Mouse (Mus musculus) cerebellum, adult 11 months (tissue): ENCODE measurements around the gene Mfge8.
A peak's percentile ranks its signal among the peaks of the same experiment; 100 is the strongest.

Experiments
- DNase-seq: peaks from one replicate; pipeline ENCODE4 v3.0.0; 2022

Mfge8 gene

DNA sequence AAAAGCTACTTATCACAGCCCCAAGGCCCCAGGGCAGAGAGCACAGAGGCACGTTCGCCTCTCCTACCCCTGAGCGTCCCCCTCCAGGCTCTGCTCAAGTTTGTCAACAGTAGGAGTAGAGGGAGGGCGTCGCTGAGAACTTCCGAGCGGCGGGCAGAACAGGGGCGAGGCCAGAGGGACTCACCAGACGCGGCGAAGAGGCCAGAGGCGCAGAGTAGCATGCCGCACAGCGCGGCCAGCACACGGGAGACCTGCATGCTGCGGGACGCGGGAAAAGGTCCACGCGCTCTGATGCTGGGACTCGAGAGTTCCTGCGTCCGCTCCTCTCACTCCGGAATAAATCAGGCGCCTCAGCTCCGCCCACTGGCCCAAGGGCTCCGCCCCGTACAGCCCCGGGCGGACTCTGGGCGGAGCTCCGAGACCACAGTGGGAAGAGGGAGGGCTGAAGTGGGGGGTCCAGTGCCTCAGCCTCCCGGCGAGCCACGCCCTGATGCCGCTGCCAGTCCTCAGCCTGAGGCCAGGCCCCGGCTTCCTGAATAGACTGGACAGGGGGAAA lies at the start of gene Mfge8:
TSS of gene Mfge8 (minus strand) at position 350 of the 556 bp plus-strand sequence.
- DNase-seq, result peak; percentile 28

DNA sequence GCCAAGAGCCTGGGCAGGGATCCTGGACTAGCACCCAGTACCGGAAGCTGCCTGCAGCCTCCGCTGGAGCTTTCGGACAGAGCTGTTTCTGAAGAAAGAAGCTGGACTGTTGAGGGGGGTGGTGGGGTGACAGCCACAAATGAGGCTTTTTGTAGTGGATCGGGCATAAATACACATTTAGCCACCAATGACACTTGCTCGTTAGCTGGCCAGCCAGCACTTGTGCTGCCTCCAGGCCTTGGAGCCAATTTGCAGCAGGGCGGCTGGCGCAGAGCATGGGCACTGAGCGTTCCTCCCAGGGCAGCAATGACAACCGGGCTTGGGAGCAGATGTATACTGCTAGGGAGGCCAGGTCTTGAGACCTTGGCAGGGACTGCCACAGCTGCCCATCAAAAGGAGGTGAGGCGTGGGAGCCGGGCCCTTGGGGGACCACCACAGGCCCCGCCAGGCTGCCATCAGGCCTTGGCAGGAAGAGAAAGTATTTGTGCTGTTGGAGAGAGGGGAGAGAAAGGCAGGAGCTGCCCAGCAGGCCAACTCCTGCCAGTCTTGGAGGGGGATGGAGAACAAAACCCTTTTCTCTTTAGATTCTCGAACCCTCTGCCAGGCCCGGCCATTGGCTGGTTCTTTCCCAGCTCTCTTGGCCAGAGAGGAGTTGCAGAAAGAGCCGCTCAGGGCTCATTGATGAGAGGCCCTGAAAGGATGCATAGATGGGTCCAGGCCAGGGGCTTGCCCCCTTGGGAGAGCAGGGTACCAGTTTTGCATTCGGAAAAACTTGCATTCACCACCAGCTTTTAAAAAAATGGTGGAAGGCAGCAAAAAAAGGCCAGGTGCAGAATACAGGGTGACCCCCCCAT lies 45.9 kb upstream of the Mfge8 start:
- peak; percentile 47 for DNase-seq

DNA sequence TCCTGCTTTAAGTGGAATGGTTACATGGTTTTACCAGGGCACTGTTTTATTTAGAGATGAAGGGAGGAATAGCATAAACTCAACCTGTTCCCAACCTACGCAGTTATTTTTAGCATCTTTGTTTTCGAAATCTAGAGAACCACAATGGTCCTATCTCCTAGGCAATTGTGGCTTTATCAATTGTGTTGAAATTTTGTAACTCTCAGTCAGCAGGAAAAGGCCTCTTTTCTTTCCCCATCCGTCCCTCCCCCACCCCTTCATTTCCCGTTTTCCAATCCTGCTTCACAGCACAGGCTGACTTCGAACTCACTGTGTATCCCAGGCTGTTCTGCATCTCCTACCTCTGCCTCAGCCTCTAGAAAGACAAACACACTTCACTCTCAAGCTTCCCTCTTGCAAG lies 45.1 kb upstream of the Mfge8 start:
- no peak for DNase-seq

DNA sequence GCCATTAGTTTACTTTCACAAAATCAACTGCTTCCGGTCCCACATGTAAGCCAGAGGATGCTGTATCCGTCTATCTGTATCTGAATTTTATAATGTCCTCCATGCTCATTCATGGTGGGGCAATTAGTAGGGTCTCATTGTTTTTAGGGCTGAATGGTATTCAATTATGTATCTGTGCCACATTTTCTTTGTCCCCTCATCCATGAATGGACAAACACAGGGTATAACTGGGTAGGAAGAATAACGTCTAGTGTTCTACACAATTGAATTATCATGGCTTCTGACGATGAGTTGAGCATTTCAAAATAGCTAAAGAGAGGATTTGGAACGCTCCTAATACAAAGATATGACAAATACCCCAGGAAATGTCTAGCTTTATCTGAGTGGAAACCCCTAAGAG lies 42.6 kb upstream of the Mfge8 start:
- DNase-seq, result no peak

DNA sequence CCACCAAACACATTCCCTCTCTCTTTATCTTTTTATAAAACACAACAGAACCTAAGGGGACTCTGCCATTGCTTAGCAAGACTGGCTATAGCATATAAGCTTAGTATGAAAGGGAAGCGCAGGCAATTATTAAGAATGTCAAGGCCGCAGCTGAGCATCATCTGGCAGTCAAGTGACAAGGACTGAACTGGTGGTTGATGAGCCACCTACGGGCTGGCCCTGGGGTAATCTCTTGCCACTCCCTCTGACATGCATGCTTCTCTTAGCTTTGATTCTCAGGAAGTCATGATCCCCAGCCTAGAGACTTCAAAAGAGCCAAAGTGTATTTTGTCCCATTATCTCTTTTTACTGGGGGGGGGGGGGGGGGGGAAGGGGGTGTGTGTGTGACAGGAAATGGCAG lies 41.7 kb upstream of the Mfge8 start:
- no peak for DNase-seq

DNA sequence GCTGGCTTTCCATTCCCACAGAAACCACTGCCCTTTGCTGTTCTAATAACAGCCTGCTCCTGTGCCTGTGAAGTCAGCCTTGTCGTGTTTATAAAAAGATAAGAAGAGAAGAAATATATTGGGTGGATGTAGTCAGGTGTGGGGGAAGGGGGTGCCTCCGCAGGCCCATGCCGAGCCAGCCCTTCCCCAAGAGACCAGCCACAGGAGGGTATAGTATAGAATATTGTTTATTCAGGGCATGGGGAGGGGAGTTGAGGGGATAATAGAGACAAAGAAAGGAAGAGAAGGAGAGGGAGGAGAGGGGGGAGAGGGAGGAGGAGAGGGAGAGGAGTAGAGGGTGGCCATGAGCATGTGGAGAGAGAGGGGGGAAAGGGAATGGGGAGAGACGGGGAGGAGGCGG lies 40.4 kb upstream of the Mfge8 start:
- no peak for DNase-seq

DNA sequence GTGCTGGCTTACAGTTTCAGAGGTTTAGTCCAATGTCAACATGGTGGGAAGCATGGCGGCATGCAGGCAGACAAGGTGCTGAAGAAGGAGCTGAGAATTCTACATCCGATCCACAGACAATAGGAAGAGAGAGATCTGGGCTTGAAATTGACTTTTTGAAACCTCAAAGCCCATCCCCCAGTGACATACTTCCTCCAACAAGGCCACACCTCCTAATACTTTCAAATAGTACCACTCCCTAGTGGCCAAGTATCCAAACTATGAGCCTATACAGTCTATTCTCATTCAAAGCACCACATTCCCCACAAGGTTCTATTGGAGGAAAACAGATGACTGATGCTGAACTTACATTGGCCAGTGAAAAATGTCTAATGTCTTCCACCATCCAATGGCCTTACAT lies 38.7 kb upstream of the Mfge8 start:
- no peak for DNase-seq

DNA sequence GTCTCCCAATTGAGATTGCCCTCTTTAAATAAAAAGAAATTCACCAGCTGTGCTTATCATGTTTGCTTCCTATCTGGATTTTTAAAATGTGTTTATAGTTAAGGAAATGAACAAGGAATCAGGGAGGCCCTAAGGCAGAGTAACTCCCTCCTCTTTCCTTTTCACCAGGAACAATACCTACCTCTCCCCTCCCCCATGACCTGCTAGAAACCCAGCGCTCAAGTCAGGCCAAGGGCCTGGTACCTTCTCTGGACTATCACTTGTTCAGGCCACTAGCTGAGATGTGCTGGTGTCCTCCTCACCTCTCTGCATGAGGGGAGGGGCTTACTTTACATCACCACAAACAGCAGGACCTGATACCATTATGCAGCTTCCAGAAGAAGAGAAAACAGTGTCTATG lies 34.6 kb upstream of the Mfge8 start:
- DNase-seq, result no peak

DNA sequence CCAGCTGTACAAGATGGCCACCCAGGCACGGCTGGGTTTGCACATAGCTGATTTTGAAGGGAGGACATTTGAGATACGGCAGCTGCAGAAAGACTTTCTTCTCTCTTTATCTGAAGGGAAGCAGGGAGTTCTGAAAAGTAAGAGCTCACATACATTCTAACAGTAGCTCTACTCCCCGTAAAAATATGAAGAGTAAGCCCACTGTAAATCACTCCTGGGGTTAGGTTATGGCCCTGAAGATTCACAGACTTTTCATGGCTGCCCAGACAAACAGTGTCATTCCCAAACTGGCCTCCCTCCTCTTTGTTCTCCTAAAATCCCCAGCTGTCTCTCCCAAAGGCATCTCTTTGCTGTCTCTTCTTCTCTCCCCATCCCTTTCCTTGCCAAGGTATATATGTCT lies 24.9 kb upstream of the Mfge8 start:
- no peak for DNase-seq

DNA sequence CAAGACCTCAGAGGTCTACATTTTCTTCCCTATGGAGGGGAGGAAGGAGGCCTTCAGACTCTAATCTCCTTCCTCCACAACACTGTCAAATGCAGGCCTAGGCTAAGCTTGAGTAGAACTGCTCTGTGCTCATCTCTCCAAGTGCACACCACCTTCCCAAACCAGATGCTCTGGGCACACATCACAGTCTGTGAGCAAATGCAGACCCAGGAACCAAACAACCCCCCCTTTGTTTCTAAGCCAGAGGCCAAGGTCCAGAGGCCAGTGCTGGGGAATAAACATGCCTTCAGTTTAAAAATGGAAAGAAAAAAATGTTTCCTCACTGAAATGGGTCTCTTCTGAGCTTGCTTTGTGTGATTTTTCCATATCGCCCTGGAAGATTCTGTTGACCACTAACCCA lies 22.9 kb upstream of the Mfge8 start:
- no peak for DNase-seq

DNA sequence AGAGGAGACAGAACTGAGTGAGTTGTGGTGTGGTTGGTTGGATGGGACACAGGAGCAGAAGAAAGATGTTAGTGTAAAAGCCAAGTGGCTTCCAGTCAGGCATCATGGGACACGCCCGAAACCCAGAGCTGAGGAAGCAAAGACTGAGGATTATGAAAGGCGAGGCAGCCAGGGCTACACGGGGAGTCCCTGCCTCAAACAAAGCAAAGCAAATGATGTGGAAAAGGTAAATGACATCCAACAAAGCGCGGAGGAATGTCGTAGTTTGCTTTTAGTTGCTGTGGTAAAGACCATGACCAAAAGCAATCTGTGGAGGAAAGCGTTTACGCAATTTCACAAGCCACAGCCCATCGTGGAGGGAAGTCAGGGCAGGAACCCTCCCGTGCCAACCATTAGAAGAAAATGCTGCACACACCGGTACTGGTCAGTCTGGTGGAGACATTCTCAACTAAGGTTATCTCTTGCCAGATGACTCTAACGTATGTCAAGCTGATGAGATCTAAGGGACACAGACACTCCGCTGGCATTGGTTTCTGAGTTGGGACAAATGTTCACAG lies 18.2 kb upstream of the Mfge8 start:
- DNase-seq, result no peak

DNA sequence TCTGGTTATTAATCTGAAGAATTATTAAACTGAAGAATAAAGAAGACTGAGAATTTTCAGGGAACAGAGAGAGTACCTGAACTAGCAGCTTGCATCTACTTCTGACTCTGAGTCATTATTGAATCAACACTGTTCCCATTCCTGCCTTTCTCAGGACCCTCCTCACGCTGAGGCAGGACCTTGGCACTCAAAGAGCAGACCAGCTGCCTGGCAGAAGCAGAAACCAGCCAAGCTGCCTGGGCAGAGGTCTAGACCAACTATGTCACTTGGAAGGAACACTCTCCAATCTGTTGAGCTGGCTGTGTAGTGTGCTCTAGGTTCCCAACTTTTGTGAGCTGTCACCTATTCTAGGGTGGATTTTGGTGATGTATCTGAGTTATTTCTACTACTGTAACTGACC lies 10.5 kb upstream of the Mfge8 start:
- no peak for DNase-seq

DNA sequence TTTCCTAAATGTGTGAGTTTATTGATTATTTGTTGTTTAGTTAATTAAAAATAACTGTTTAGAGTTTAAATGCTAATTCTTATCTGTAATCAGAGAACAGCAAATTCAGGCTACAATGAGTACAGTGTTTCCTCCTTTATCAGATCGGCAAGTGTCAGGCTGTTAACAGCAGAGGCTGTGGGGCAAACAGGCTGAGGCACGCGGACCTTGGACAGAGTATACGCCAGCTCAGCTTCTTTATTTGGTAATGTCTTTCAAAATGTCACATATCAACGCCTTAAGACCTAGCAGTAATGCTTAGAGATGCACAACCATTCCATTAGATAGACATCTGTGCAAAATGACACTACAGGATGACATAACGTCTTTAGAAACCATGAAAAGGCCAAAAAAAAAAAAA lies 662 bp upstream of the Mfge8 start:
- DNase-seq, result no peak

DNA sequence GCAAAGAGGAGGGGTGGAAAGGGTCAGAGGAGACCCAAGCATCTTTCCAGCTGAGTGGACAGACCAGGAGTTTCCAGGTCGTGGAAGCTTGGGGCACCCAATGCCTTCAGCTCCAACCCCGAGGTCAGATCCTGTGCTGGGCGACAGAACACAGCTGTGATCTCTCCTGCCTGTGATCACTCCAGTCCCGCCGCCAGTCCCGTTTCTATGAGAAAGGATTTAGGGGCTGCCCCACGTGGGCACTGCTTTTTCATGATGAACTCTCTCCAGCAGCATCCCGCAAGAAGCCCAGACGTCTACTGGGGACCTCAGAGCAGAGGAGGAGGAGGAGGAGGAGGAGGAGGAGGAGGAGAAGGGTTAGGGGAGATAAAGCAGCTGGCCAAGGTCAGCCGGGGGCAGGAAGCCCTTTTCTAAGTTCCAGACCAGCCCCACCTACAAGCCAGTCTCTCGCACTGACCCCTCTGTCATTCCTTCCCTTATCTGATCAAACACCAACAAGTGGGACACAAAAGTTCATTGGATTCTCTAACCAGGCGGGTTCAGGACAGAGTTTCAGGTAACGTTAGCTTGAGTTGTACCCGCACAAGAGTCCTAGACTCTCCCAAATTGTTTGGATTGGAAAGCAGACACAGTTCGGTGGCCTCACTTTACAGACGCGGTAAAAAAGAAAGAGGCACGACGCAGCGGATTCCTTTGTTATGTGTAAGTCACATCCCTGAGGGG lies 768 bp downstream of the Mfge8 start:
- no peak for DNase-seq

DNA sequence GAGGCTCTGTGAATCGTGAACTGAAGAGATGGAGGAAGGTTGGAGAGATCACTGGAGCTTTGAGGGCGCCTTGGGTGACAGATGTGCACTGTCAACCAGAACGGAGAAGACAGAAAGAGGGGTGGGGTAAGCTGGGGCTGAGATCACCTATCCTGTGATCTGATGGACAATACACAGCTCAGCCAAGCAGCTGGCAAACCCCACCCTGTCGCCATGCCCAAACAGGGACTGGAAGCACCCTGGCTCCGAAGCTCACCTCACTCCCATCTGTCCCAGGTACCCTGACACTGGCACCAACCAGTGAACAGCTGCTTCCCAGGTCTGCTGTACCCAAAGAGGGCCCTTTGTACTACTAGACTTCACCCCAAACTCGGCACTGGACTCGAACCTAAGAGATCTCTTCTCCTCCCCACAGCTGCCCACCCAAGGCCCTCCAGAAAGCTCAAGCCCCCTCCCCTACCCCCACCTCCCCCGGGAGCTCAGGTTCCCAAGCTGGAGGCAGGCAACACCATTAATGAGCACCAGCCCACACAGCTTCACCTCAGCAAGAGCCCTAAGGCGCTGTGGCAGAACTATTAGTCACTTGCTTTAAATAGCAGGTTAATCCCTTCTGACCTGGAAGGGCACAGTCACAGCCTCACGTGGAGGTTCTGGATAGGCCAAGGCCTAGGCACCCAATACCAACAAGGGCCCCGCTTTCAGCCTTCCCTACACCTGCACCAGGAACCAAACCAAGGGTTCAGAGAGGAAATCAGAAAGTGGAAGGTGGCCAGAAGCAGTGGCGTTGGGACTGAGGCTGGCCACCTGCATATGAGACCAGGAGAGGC lies 1.6 kb downstream of the Mfge8 start:
- DNase-seq, result no peak

DNA sequence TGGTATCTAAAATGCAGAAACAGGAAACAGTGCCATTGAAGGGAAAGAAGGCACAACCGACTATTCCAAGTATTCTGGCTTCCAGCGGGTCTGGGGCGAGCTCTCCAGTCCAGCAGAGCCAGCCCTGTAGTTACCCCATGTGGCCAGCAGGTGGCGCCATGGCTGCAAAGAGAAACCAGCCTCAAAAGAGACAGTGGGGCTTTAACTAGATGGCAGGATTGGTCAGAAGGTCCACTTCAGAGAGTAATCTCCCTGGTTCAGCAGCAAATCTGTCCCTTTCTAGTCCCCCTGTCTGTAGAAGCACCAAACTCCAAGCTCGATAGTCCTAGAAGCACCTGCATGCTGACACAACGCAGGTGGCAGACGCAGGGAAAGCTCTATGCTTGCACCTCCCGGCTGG lies 8.0 kb downstream of the Mfge8 start:
- peak; percentile 66 for DNase-seq

DNA sequence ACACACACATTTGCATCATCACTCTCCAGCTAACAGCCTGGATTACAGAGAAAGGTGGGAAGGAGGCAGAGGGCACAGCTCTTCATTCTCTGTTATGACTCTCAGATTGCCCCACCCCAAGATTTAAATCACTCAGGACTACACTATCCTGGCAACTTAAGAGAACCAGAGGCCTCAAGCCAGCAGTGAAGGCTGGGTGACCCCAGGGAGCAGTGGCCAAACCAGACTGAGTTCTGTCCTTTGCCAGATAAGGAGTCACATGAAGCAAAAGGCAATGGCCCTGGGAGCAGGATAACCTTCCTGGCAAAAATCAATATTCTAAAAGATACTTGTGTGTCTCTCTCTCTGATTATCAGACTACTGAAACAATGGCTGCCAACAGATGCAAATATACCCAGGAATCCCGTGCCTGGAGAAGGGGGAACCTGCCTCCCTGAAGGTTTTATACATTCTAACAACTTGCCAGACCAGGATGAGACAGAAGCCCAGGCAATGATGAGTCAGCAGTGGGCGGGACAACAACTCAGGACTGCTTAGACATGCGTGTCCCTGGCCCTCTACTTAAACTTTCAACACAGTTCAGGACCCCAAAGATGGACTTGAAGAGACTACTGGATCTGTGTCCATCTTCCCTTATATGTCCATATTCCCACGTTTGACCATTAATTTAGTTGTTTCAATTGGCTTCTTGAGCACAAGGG lies 8.8 kb downstream of the Mfge8 start:
- DNase-seq, result no peak

DNA sequence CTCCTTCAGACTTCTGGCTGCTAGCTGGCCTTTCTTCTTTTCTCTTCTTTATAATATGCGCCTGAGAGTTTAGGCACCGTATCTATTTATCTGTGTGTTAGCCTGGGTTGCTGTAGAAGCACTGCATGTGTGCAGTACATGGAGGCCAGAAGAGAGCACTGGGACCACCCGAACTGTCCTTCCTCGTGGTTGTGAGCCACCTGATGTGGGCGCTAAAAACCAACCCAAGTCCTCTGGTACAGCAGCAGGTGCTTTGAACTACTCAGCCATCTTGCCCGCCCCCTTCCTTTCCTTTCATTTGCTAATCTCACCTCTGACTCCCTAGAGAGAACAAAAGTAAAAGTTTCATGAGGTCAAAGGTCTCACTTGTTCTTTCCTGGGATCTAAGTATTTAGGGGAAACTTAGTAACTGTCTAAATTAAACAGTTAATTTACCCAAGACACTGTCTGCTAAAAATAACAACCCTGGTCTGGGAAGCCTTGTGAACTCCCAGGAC lies 9.5 kb downstream of the Mfge8 start:
- DNase-seq, result no peak

DNA sequence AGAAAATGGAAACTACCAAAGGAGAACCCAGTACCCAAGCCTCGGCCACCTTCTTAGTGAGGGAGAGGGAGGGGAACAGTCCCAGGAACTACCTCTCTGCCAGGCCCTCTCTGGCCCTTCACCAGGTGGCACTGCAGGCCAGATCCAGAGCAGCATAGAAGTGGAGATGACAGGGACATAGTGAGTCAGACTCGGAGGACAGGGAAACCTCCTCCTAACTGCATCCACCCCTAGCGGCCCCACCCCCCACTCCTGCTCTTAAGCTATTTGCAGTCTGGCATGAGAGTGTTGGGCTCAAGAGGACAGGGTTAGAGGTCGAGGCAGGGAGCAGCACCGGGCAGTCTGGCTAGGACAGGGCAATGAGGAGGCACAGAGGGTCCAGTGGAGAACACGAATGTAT lies 15.5 kb downstream of the Mfge8 start:
- no peak for DNase-seq

DNA sequence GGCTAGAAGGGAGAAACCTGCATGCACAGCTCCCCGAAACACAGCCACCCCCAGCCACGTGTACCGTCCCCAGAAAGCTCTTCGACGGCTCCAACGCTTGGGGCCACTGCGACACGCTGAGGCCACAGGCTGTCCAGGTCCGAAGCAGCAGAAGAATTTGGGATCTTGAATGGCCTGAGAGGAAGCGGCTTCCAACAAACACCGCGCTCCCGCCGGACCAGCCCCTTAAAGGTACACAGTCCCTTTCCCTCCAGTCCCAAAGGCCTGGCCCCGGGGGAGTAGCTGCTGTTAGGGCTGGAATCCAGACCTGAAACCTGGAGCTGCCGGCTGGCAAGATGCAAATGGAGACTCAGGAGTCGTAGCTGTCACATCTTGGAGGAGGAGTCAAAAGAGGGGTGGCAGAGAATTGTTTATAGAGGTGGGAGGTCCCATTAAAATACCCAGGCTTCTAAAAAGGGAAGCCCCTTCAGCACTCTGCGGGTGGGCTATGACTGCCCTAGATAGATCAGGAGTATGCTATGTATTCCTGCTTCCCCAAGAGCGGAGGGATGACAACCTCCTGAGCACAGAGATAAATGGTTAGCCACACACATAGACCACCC lies 17.9 kb downstream of the Mfge8 start, which contains the start of gene Hapln3:
TSS of gene Hapln3 (minus strand) at position 176 of the 602 bp plus-strand sequence.
- DNase-seq, result no peak

DNA sequence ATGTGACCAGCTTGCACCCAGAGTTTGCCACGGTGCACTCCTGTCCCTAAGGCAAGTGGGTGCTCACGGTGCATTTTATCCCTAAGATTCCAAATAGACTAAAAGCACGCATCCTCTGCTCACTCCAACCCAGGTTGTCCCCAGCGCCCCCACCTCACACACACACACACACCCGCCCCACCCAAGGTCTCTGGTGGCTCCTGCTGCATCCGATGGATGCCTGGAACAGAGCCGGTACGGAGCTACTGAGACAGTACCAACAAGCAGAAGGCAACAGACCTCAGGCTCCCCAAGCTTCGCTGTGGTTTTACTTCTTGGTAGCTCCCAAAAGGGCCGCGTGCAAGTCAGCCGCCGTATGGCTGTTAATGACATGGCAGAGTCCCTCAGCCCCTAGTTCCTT lies 18.5 kb downstream of the Mfge8 start:
- no peak for DNase-seq

DNA sequence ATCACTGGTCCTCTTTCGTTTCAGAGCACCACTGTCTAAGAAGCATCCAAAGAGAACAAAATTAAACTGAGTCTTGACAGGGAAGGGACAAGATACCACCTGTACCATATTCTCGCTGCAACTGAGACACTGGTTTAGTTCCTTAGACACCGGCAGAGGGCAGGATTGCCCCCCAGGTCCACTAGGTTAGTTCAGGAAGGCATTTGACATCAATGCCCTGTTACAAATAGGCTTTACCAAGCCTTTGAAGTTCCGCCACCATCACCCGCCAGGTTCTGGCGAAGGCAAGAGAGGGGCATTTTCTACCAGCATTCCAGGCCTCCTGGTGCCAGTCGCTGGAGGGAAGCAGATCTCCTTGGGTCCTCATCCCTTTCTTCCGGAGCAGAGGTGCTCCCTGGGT lies 19.0 kb downstream of the Mfge8 start:
- DNase-seq, result no peak
